Mouse (Mus musculus) MEL (cell line): Measurements from ENCODE around the gene Zfr.

ENCODE experiments used
- CTCF ChIP-seq, 3 experiments: IDR thresholded peaks in 2 of 3; conservative IDR thresholded peaks in 1 of 3; 2 replicates each; pipeline ENCODE4 v1.5.1; 2011 to 2012; ENCODE audit warnings: low read length in 3 of 3, low read depth in 2 of 3, mild to moderate bottlenecking in 2 of 3, improper control_type of control experiment in 1 of 3, inconsistent platforms in 1 of 3, mixed read lengths in 1 of 3, moderate library complexity in 1 of 3; ENCODE audit not compliant: control insufficient read depth in 1 of 3, insufficient read depth in 1 of 3, poor library complexity in 1 of 3, severe bottlenecking in 1 of 3
- EP300 ChIP-seq, 2 experiments: IDR thresholded peaks; 2 replicates each; pipeline ENCODE4 v1.6.1; 2011; ENCODE audit warnings: improper control_type of control experiment in 2 of 2, low read length in 2 of 2, low read depth in 1 of 2, mild to moderate bottlenecking in 1 of 2
- GABPA ChIP-seq: IDR thresholded peaks from 2 replicates; pipeline ENCODE4 v1.6.1; 2012; ENCODE audit warnings: low read depth, mild to moderate bottlenecking, inconsistent platforms, low read length, improper control_type of control experiment, moderate library complexity
- GATA1 ChIP-seq: IDR thresholded peaks from 2 replicates; pipeline ENCODE4 v1.6.1; 2011; ENCODE audit warnings: low read depth, low read length, improper control_type of control experiment
- JUND ChIP-seq: IDR thresholded peaks from 2 replicates; pipeline ENCODE4 v1.6.1; 2011; ENCODE audit warnings: low read depth, mild to moderate bottlenecking, improper control_type of control experiment, low read length
- MAX ChIP-seq: IDR thresholded peaks from 2 replicates; pipeline ENCODE4 v1.6.1; 2011; ENCODE audit warnings: low read length, improper control_type of control experiment
- MXI1 ChIP-seq: IDR thresholded peaks from 2 replicates; pipeline ENCODE4 v1.6.1; 2011; ENCODE audit warnings: mild to moderate bottlenecking, low read depth, low read length, improper control_type of control experiment
- POLR2A ChIP-seq, 2 experiments: IDR thresholded peaks; 2 replicates each; pipeline ENCODE4 v1.6.1; 2011 to 2012; ENCODE audit warnings: low read length in 2 of 2, mild to moderate bottlenecking in 2 of 2, control low read depth in 1 of 2, improper control_type of control experiment in 1 of 2, low read depth in 1 of 2, moderate library complexity in 1 of 2; ENCODE audit not compliant: control insufficient read depth in 1 of 2, insufficient read depth in 1 of 2, poor library complexity in 1 of 2
- RCOR1 ChIP-seq: IDR thresholded peaks from 2 replicates; pipeline ENCODE4 v1.6.1; 2012; ENCODE audit warnings: low read depth, mild to moderate bottlenecking, inconsistent platforms, low read length, improper control_type of control experiment
- SIN3A ChIP-seq: IDR thresholded peaks from 2 replicates; pipeline ENCODE4 v1.6.1; 2012; ENCODE audit warnings: low read length, improper control_type of control experiment, inconsistent platforms
- SMC3 ChIP-seq: IDR thresholded peaks from 2 replicates; pipeline ENCODE4 v1.6.1; 2011; ENCODE audit warnings: low read depth, low read length, improper control_type of control experiment
- USF1 ChIP-seq: IDR thresholded peaks from 2 replicates; pipeline ENCODE4 v1.6.1; 2014; ENCODE audit warnings: low read depth, mild to moderate bottlenecking, inconsistent platforms, low read length, improper control_type of control experiment, moderate library complexity
- USF2 ChIP-seq, 2 experiments: IDR thresholded peaks; 2 replicates each; pipeline ENCODE4 v1.6.1; 2011 to 2012; ENCODE audit warnings: improper control_type of control experiment in 2 of 2, low read length in 2 of 2, borderline replicate concordance in 1 of 2, inconsistent platforms in 1 of 2, low read depth in 1 of 2, mild to moderate bottlenecking in 1 of 2; ENCODE audit not compliant: insufficient read depth in 1 of 2
- ZNF384 ChIP-seq: IDR thresholded peaks from 2 replicates; pipeline ENCODE4 v1.6.1; 2012; ENCODE audit warnings: low read depth, mild to moderate bottlenecking, inconsistent platforms, low read length, improper control_type of control experiment

- TF ChIP-seq JUND (no peak), USF1 (no peak), SMC3 (no peak), CTCF (IDR thresholded peaks at IDR 0.05 in 2 of 3, conservative IDR thresholded peaks at IDR 0.05 in 1 of 3; ENCODE audit: control insufficient read depth in 1 of 3, insufficient read depth in 1 of 3, low read depth in 2 of 3, low read length in 3 of 3, poor library complexity in 1 of 3, severe bottlenecking in 1 of 3) (no peak), GATA1 (no peak), EP300 (IDR thresholded peaks at IDR 0.05; ENCODE audit: low read depth in 1 of 2, low read length in 2 of 2) (no peak), MAX (no peak), SIN3A (no peak), POLR2A (IDR thresholded peaks at IDR 0.05; ENCODE audit: control insufficient read depth in 1 of 2, insufficient read depth in 1 of 2, low read depth in 1 of 2, low read length in 2 of 2, poor library complexity in 1 of 2) (no peak), MXI1 (no peak), USF2 (IDR thresholded peaks at IDR 0.05; ENCODE audit: borderline replicate concordance in 1 of 2, insufficient read depth in 1 of 2, low read depth in 1 of 2, low read length in 2 of 2) (no peak), ZNF384 (no peak), RCOR1 (no peak), GABPA (no peak)
Measured at GRCm38 (mm10) chr15:12215415-12215718, 97.7 kb downstream of the Zfr start.
